Mouse (Mus musculus) liver, embryonic 16.5 days (tissue): ENCODE data around the gene Ppib. TPM values are rescaled to one million over a fixed set of nuclear protein-coding genes. Genes with fewer than 3 reads are reported as not detected.

Experiments used
- ATAC-seq: fragments of 200-750 bp; cut with Nextera tagmentation; 2 replicates; pipeline ENCODE4 v1.8.0; 2017; ENCODE audit warnings: low read depth, mild to moderate bottlenecking, moderate number of reproducible peaks, moderate library complexity
- H3K27ac ChIP-seq: fragments of 300-500 bp; sonication (generic); 2 replicates; pipeline ENCODE4 v1.5.1; 2014; ENCODE audit warnings: mild to moderate bottlenecking, low read length
- H3K27me3 ChIP-seq: fragments of 300-500 bp; sonication (generic); 2 replicates; pipeline ENCODE4 v1.6.1; 2014; ENCODE audit warnings: low read depth, low read length, mixed read lengths; ENCODE audit not compliant: control insufficient read depth, insufficient read depth
- H3K36me3 ChIP-seq: fragments of 300-500 bp; sonication (generic); 2 replicates; pipeline ENCODE4 v1.6.1; 2014; ENCODE audit warnings: mild to moderate bottlenecking; ENCODE audit not compliant: control insufficient read depth, insufficient read depth
- H3K4me1 ChIP-seq: fragments of 300-500 bp; sonication (generic); 2 replicates; pipeline ENCODE4 v1.6.1; 2014; ENCODE audit warnings: low read depth, low read length, mixed read lengths; ENCODE audit not compliant: control insufficient read depth
- H3K4me2 ChIP-seq: fragments of 300-500 bp; sonication (generic); 2 replicates; pipeline ENCODE4 v1.6.1; 2014; ENCODE audit warnings: low read depth, low read length, mixed read lengths
- H3K4me3 ChIP-seq: fragments of 300-500 bp; sonication (generic); 2 replicates; pipeline ENCODE4 v1.5.1; 2014; ENCODE audit warnings: low read depth, mild to moderate bottlenecking, low read length
- H3K9ac ChIP-seq: fragments of 300-500 bp; sonication (generic); 2 replicates; pipeline ENCODE4 v1.6.1; 2014; ENCODE audit warnings: low read depth, low read length
- H3K9me3 ChIP-seq: fragments of 300-500 bp; sonication (generic); replicated peaks from 2 replicates; pipeline ENCODE4 v1.6.1; 2016; ENCODE audit warnings: low read length; ENCODE audit not compliant: control insufficient read depth
- WGBS: fragments of 180-500 bp; shearing (Covaris S2); extraction: QIAGEN DNeasy Blood & Tissue Kit; methylation state at CpG from one replicate; pipeline ENCODE4 v1.1.7; 2014; ENCODE audit not compliant: insufficient replicate concordance; 5-methylcytosine and 5-hydroxymethylcytosine counted together
- polyA plus RNA-seq: library from polyadenylated mRNA; unstranded; fragments of >200 nt; fragmentation: Nextera tagmentation; extraction: Ambion mirVana; gene quantifications from 2 replicates; pipeline ENCODE4 v1.2.1, GENCODE M21; 2015

The Ppib gene
- polyA plus RNA-seq, 1 experiment from 2014 or later = 412 TPM

- Histone ChIP-seq H3K9me3 (no peaks in the 10 kb centered on the region), H3K27me3 (peaks cover 4% of the 10 kb centered on the region; the same call in 1 of the 2 replicates), H3K4me2 (no peak overlapping the region), H3K4me3 (no peak overlapping the region), H3K36me3 (peaks cover 3% of the 10 kb centered on the region; the same call in 1 of the 2 replicates), H3K4me1 (peaks cover under 1% of the 10 kb centered on the region; the same call in 1 of the 2 replicates), H3K9ac (no peak overlapping the region), H3K27ac (no peak overlapping the region)
- 45% methylated on average over 4 of the region's 4 CpGs for WGBS
- no peak for ATAC-seq
Measured at GRCm38 (mm10) chr9:66081999-66082398, 22.0 kb downstream of the Ppib start.

GRCm38 (mm10) chr9:66084171-66084570, 24.1 kb downstream of the Ppib start:
- WGBS = 78% methylated on average over 3 of the region's 3 CpGs
- no peak overlapping the region for H3K4me2 ChIP-seq
- ATAC-seq = no peak
- no peak overlapping the region for H3K27ac ChIP-seq
- no peak overlapping the region for H3K9ac ChIP-seq
- H3K4me3 ChIP-seq = no peak overlapping the region
- no peaks in the 10 kb centered on the region for H3K9me3 ChIP-seq
- H3K27me3 ChIP-seq = no peaks in the 10 kb centered on the region
- H3K4me1 ChIP-seq = no peaks in the 10 kb centered on the region
- H3K36me3 ChIP-seq = peaks cover 19% of the 10 kb centered on the region

DNA sequence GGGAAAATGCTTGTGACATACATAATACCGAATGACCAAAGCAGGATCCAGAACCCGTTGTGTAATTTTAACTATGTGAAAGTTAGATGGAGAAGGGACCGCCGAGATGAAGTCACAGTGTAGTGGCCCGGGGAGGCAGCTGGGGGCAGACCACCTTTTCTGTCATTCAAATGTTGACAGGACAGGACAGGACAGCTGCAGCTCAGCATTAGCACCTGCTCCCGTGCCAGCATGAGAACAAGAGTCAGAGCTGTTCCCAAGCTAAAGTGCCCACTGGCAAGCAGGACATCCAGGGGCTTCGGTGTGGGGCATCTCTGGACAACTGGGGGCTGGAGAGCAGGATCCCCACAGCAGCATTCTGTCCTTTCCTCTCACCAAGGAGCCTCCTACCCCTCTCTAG, 27.0 kb downstream of the Ppib start:
- no peak overlapping the region for H3K4me3 ChIP-seq
- H3K27me3 ChIP-seq = no peaks in the 10 kb centered on the region
- H3K9me3 ChIP-seq = no peaks in the 10 kb centered on the region
- no peak for ATAC-seq
- H3K9ac ChIP-seq = no peak overlapping the region
- WGBS = 93% methylated on average over 7 of the region's 7 CpGs
- H3K4me1 ChIP-seq = no peaks in the 10 kb centered on the region
- H3K36me3 ChIP-seq = peaks cover 29% of the 10 kb centered on the region
- no peak overlapping the region for H3K27ac ChIP-seq
- no peak overlapping the region for H3K4me2 ChIP-seq

DNA sequence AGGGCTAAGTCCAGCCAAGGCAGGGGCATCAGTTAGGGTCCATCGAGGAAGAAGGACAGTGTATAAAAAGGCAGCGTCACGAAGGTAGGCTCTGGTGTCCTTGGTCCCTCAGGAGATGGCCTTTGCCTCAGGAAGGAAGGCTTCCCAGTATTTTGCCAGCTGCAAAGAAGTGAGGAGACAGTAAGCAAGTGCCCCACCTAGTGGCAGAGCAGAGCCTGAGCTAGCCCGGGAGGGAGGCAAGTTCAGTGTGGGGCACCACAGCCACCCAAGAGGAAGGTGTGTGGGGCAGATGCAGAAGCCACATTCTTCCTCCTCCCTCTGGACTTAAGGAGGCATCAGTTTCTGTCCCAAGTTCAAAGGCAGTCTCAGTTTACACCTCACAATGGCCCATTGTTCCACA, 28.4 kb downstream of the Ppib start:
- Histone ChIP-seq H3K36me3 (peaks cover 38% of the 10 kb centered on the region), H3K27ac (no peak overlapping the region), H3K4me1 (no peaks in the 10 kb centered on the region; the same call in 1 of the 2 replicates), H3K9ac (no peak overlapping the region), H3K9me3 (no peaks in the 10 kb centered on the region), H3K4me2 (no peak overlapping the region), H3K27me3 (no peaks in the 10 kb centered on the region), H3K4me3 (no peak overlapping the region)
- WGBS = 53% methylated on average over 4 of the region's 4 CpGs
- ATAC-seq = peak; percentile 57

DNA sequence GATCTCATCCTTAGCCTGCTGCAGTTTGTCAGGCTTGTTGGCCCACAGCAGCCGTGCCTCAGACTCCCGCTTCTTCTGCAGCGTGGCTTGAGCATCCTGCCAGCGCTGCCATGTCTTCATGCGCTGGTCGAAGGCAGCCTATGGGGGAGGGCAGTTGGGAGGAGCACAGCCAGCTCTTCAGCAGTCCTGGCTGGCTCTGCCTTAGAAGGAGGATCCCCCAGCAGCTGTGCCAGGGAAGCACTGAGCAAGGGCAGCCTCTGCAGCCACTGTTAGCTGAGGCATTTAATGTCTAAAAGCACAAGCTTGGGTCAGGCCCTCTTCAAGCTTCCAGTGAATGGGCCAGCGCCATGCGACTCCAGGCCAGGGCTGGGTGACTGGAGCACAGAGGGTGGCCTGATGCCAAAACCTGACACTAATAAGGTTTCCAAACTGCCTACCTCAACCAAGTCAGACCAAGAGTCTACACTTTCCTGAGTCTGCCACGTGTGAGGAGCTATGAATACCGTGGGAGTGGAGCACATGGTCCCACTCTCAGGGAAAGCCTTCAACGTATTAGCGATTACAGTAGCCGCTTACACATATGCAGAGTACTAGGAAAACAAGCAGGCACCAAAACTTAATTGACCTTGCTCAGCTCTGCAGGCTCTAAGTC, 30.7 kb downstream of the Ppib start:
- 86% methylated on average over 13 of the region's 13 CpGs for WGBS
- H3K4me2 ChIP-seq = no peak overlapping the region
- ATAC-seq = no peak

GRCm38 (mm10) chr9:66091327-66092231, 31.6 kb downstream of the Ppib start:
- no peak for ATAC-seq
- H3K36me3 ChIP-seq = peaks cover 63% of the 10 kb centered on the region

More for the DNA sequence above, 30.7 kb downstream of the Ppib start:
- H3K9ac ChIP-seq = no peak overlapping the region
- H3K27me3 ChIP-seq = no peaks in the 10 kb centered on the region
- H3K36me3 ChIP-seq = peaks cover 57% of the 10 kb centered on the region
- no peaks in the 10 kb centered on the region for H3K9me3 ChIP-seq
- H3K4me1 ChIP-seq = no peaks in the 10 kb centered on the region; the same call in 1 of the 2 replicates
- H3K27ac ChIP-seq = no peak overlapping the region
- H3K4me3 ChIP-seq = no peak overlapping the region

GRCm38 (mm10) chr9:66092664-66093063, 32.6 kb downstream of the Ppib start:
- no peak for ATAC-seq
- 77% methylated on average over 2 of the region's 2 CpGs for WGBS
- H3K36me3 ChIP-seq = peaks cover 60% of the 10 kb centered on the region
- H3K4me2 ChIP-seq = no peak overlapping the region
- no peaks in the 10 kb centered on the region for H3K9me3 ChIP-seq
- H3K4me3 ChIP-seq = no peak overlapping the region
- no peak overlapping the region for H3K27ac ChIP-seq
- no peak overlapping the region for H3K9ac ChIP-seq
- no peaks in the 10 kb centered on the region for H3K27me3 ChIP-seq
- H3K4me1 ChIP-seq = no peaks in the 10 kb centered on the region; the same call in 1 of the 2 replicates

More at GRCm38 (mm10) chr9:66091327-66092231, 31.6 kb downstream of the Ppib start:
- Histone ChIP-seq H3K4me3 (no peak overlapping the region), H3K9me3 (no peaks in the 10 kb centered on the region), H3K27me3 (no peaks in the 10 kb centered on the region), H3K4me2 (no peak overlapping the region), H3K9ac (no peak overlapping the region), H3K27ac (no peak overlapping the region), H3K4me1 (no peaks in the 10 kb centered on the region; the same call in 1 of the 2 replicates)
- WGBS = 78% methylated on average over 6 of the region's 6 CpGs

DNA sequence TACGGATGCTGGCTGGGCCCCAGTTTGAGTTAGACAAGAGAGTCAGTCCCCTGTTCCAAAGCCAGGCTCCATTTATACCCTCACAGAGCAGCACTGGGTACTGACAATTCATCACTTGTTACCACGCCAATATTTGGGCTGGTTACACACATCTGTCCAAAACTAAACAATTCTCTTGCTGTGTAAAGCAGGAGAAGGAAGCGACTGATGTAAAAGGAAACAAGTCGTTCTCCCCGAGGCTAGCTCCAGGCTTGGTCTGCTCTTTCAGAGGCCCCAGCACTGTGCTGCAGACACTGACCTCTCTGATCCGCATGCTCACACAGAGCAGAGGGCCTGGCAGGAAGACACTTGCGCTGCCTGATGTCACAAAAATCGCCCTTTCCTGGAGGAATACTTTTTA, 41.6 kb downstream of the Ppib start:
- Histone ChIP-seq H3K36me3 (peaks cover 52% of the 10 kb centered on the region), H3K4me2 (no peak overlapping the region), H3K9me3 (no peaks in the 10 kb centered on the region), H3K4me3 (no peak overlapping the region), H3K4me1 (no peaks in the 10 kb centered on the region), H3K9ac (no peak overlapping the region), H3K27me3 (no peaks in the 10 kb centered on the region), H3K27ac (no peak overlapping the region)
- 80% methylated on average over 8 of the region's 8 CpGs for WGBS
- ATAC-seq = no peak

GRCm38 (mm10) chr9:66102668-66103067, 42.6 kb downstream of the Ppib start:
- no peak for ATAC-seq
- Histone ChIP-seq H3K27me3 (no peaks in the 10 kb centered on the region), H3K4me3 (no peak overlapping the region), H3K9me3 (no peaks in the 10 kb centered on the region), H3K4me1 (no peaks in the 10 kb centered on the region), H3K9ac (no peak overlapping the region), H3K36me3 (peaks cover 49% of the 10 kb centered on the region), H3K27ac (no peak overlapping the region), H3K4me2 (no peak overlapping the region)
- 82% methylated on average over 6 of the region's 6 CpGs for WGBS
